In genomic region chr4:31455466-31455865, GRCm38 (mm10) we compare ENCODE assay signal across 10 mouse cellular contexts.
A peak's percentile ranks its signal among the peaks of the same experiment; 100 is the strongest.
DNase-seq lines count a peak whose midpoint lies in the region; ATAC-seq and TF ChIP-seq lines count a peak whose summit lies in the region.
"Had no signal": no experiment of that assay in that cellular context is flagged by ENCODE, and none has a peak within 500 bp of the region (broad histone marks: within the 10 kb centered on the region; RNA-seq: fewer than 3 reads in every experiment).

No protein-coding gene starts in this region.

- no peak overlapping the region for H3K4me3 ChIP-seq in heart, postnatal 0 days (ENCODE audit: low read depth, low read length)
- H3K4me3 ChIP-seq in stomach, embryonic 15.5 days (replicated peaks), result no peak overlapping the region
- H3K4me3 ChIP-seq in hindbrain, embryonic 14.5 days (replicated peaks; ENCODE audit: low read length), result no peak overlapping the region
- H3K4me3 ChIP-seq in midbrain, embryonic 15.5 days, result no peak overlapping the region

- peaks cover 4% of the 10 kb centered on the region; the same call in 1 of the 2 replicates for H3K4me1 ChIP-seq in heart, postnatal 0 days (ENCODE audit: control insufficient read depth, insufficient read depth)
- no peaks in the 10 kb centered on the region for H3K4me1 ChIP-seq in stomach, embryonic 15.5 days
- H3K4me1 ChIP-seq in hindbrain, embryonic 14.5 days (replicated peaks; ENCODE audit: control insufficient read depth, insufficient read depth, low read length), result 0 out of 2 replicates have a peak, but pooled peaks cover 5% of the 10 kb centered on the region
- H3K4me1 ChIP-seq in midbrain, embryonic 15.5 days, result 0 out of 2 replicates have a peak, but pooled peaks cover 3% of the 10 kb centered on the region

- 18% methylated on average over 4 of the region's 4 CpGs for WGBS in heart, postnatal 0 days
- 30% methylated on average over 4 of the region's 4 CpGs for WGBS in stomach, embryonic 15.5 days
- 85% methylated on average over 4 of the region's 4 CpGs for WGBS in hindbrain, embryonic 14.5 days
- 76% methylated on average over 4 of the region's 4 CpGs for WGBS in midbrain, embryonic 15.5 days

- peak; percentile 21 for DNase-seq in kidney, postnatal 14 days
- no peak for DNase-seq in kidney, postnatal 36 days
- DNase-seq in heart, adult 8-10 months (ENCODE audit: low spot score), result peak; percentile 26
- no peak for DNase-seq in heart, postnatal 0 days (ENCODE audit: low spot score)
- no peak for DNase-seq in hindbrain, embryonic 14.5 days (ENCODE audit: low spot score)
- DNase-seq: embryo, embryonic 11 days; left cerebral cortex, postnatal 4 days; right cerebral cortex, adult 18-20 months had no signal

- TF ChIP-seq EP300 in heart, postnatal 0 days (IDR thresholded peaks at IDR 0.05; ENCODE audit: low read depth), result no peak

- peak overlapping the region; percentile 46 for H3K4me2 ChIP-seq in heart, postnatal 0 days (ENCODE audit: low read depth, low read length)
- H3K4me2 ChIP-seq in stomach, embryonic 15.5 days, result no peak overlapping the region
- H3K4me2 ChIP-seq in hindbrain, embryonic 14.5 days (replicated peaks), result no peak overlapping the region
- H3K4me2 ChIP-seq in midbrain, embryonic 15.5 days, result no peak overlapping the region

- no peaks in the 10 kb centered on the region for H3K9me3 ChIP-seq in heart, postnatal 0 days (replicated peaks; ENCODE audit: control insufficient read depth, low read length)
- no peaks in the 10 kb centered on the region for H3K9me3 ChIP-seq in stomach, embryonic 15.5 days
- no peaks in the 10 kb centered on the region for H3K9me3 ChIP-seq in hindbrain, embryonic 14.5 days (ENCODE audit: control insufficient read depth, low read length)
- no peaks in the 10 kb centered on the region for H3K9me3 ChIP-seq in midbrain, embryonic 15.5 days

- peak overlapping the region; percentile 81 for H3K27ac ChIP-seq in heart, postnatal 0 days (ENCODE audit: low read depth)
- H3K27ac ChIP-seq in stomach, embryonic 15.5 days, result 0 out of 2 replicates have a peak overlapping the region, but pooled peaks have one; percentile 1
- H3K27ac ChIP-seq in hindbrain, embryonic 14.5 days, result no peak overlapping the region
- no peak overlapping the region for H3K27ac ChIP-seq in midbrain, embryonic 15.5 days

- peak; percentile 53 for ATAC-seq in heart, postnatal 0 days (ENCODE audit: insufficient read depth, low read depth)
- ATAC-seq in stomach, embryonic 15.5 days (ENCODE audit: insufficient read depth, low FRiP score, low read depth), result no peak
- no peak for ATAC-seq in hindbrain, embryonic 14.5 days (ENCODE audit: low FRiP score)
- ATAC-seq in midbrain, embryonic 15.5 days (replicated peaks), result no peak

- no peak for TF ChIP-seq CTCF in heart, postnatal 0 days (IDR thresholded peaks at IDR 0.05; ENCODE audit: low read depth)

- H3K27me3 ChIP-seq in heart, postnatal 0 days (ENCODE audit: control insufficient read depth, insufficient read depth, low read length), result no peaks in the 10 kb centered on the region
- no peaks in the 10 kb centered on the region for H3K27me3 ChIP-seq in stomach, embryonic 15.5 days (replicated peaks)
- no peaks in the 10 kb centered on the region for H3K27me3 ChIP-seq in hindbrain, embryonic 14.5 days (ENCODE audit: control insufficient read depth, insufficient read depth, low read length)
- H3K27me3 ChIP-seq in midbrain, embryonic 15.5 days (replicated peaks), result no peaks in the 10 kb centered on the region

- no peaks in the 10 kb centered on the region for H3K36me3 ChIP-seq in heart, postnatal 0 days (replicated peaks; ENCODE audit: control insufficient read depth, insufficient read depth, low read length)
- no peaks in the 10 kb centered on the region for H3K36me3 ChIP-seq in stomach, embryonic 15.5 days
- H3K36me3 ChIP-seq in hindbrain, embryonic 14.5 days (replicated peaks; ENCODE audit: control insufficient read depth, insufficient read depth), result no peaks in the 10 kb centered on the region
- no peaks in the 10 kb centered on the region for H3K36me3 ChIP-seq in midbrain, embryonic 15.5 days (replicated peaks)

- no peak overlapping the region for H3K9ac ChIP-seq in heart, postnatal 0 days (replicated peaks; ENCODE audit: low read depth, low read length)
- H3K9ac ChIP-seq in stomach, embryonic 15.5 days, result no peak overlapping the region
- H3K9ac ChIP-seq in hindbrain, embryonic 14.5 days, result no peak overlapping the region
- H3K9ac ChIP-seq in midbrain, embryonic 15.5 days, result no peak overlapping the region

Comparison
In these comparisons a context has a peak if more than half of its experiments do, and no peak if none do; other contexts are left out.
1. DNase-seq: peak in kidney, postnatal 14 days (single experiment) and heart, adult 8-10 months (single experiment); none in kidney, postnatal 36 days (0 of 2), heart, postnatal 0 days (single experiment) and hindbrain, embryonic 14.5 days (single experiment).
2. H3K27ac ChIP-seq: peak in heart, postnatal 0 days (single experiment) and stomach, embryonic 15.5 days (single experiment); none in hindbrain, embryonic 14.5 days (single experiment) and midbrain, embryonic 15.5 days (single experiment).